Comparison of ENCODE assay signal across 8 mouse cellular contexts in the genomic region with DNA sequence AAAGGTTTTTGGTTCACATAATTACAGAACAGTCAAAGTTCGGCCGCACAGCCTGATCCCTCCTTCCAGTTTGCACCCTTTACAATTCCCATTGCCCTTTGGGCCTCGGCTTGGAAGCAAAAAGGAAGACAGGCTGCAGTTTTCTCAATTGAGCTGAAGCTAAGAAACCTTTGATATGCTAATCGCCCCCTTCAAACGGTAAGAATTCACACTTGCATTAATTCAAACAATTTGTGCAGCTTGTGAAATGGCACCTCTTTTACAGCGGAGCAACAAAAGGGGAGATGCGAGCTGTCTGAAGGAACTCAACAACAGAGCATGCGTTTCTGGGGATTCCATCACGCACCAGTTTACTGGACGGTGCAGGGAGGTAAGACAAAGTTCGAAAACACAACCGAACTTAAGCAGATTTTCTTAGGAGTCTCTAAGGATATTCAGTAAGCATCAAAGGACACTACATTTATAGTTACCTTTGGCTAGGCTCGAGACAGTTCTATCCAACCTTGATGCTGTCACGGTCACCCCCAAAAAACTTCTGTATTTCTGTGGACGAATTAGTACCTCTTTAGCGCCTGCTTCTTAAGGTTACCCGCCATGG. TPM values are rescaled to one million over a fixed set of nuclear protein-coding genes. Genes with fewer than 3 reads are reported as not detected.
A peak's percentile ranks its signal among the peaks of the same experiment; 100 is the strongest.
DNase-seq lines count a peak whose midpoint lies in the region; ATAC-seq and TF ChIP-seq lines count a peak whose summit lies in the region.

No protein-coding gene starts in this region.

- H3K79me2 ChIP-seq in myocyte (ENCODE audit: control insufficient read depth, insufficient read depth) = peaks cover 61% of the 10 kb centered on the region

- peak overlapping the region; percentile 91 for H3K4me3 ChIP-seq in embryonic facial prominence, embryonic 12.5 days
- H3K4me3 ChIP-seq in kidney, embryonic 15.5 days (replicated peaks) = peak overlapping the region; percentile 95
- H3K4me3 ChIP-seq in myocyte = peak overlapping the region; percentile 85

- peak overlapping the region; percentile 99 for H3K9ac ChIP-seq in embryonic facial prominence, embryonic 12.5 days
- H3K9ac ChIP-seq in kidney, embryonic 15.5 days = peak overlapping the region; percentile 94

- no peaks in the 10 kb centered on the region for H3K9me3 ChIP-seq in embryonic facial prominence, embryonic 12.5 days
- no peaks in the 10 kb centered on the region for H3K9me3 ChIP-seq in kidney, embryonic 15.5 days (replicated peaks)

- no peak for ATAC-seq in embryonic facial prominence, embryonic 12.5 days (ENCODE audit: insufficient number of reproducible peaks, insufficient read depth, low FRiP score, low TSS enrichment)
- no peak for ATAC-seq in kidney, embryonic 15.5 days (replicated peaks; ENCODE audit: low FRiP score)
- ATAC-seq in megakaryocyte progenitor cell, adult 5-6 weeks (replicated peaks; ENCODE audit: poor library complexity) = no peak

- WGBS in embryonic facial prominence, embryonic 12.5 days = 1% methylated on average over 17 of the region's 17 CpGs
- WGBS in kidney, embryonic 15.5 days = 4% methylated on average over 17 of the region's 17 CpGs

- H3K27me3 ChIP-seq in embryonic facial prominence, embryonic 12.5 days = no peaks in the 10 kb centered on the region
- H3K27me3 ChIP-seq in kidney, embryonic 15.5 days = no peaks in the 10 kb centered on the region
- H3K27me3 ChIP-seq in myocyte (ENCODE audit: control insufficient read depth, insufficient read depth, insufficient read length) = no peaks in the 10 kb centered on the region

- H3K36me3 ChIP-seq in embryonic facial prominence, embryonic 12.5 days = no peaks in the 10 kb centered on the region
- no peaks in the 10 kb centered on the region for H3K36me3 ChIP-seq in kidney, embryonic 15.5 days
- H3K36me3 ChIP-seq in myocyte (ENCODE audit: control insufficient read depth, insufficient read depth) = no peaks in the 10 kb centered on the region

- H3K27ac ChIP-seq in embryonic facial prominence, embryonic 12.5 days = peak overlapping the region; percentile 100
- H3K27ac ChIP-seq in kidney, embryonic 15.5 days = peak overlapping the region; percentile 100

- peaks cover 42% of the 10 kb centered on the region for H3K4me1 ChIP-seq in embryonic facial prominence, embryonic 12.5 days
- H3K4me1 ChIP-seq in kidney, embryonic 15.5 days = peaks cover 44% of the 10 kb centered on the region

- DNase-seq in kidney, adult 9 months = peak; percentile 42
- DNase-seq in kidney, adult 18-20 months = no peak
- no peak for DNase-seq in urinary bladder, postnatal 36 days (ENCODE audit: low spot score in 2 of 2)
- no peak for DNase-seq in right cerebral cortex, postnatal 36 days (ENCODE audit: low spot score in 2 of 2)

- H3ac ChIP-seq in myocyte (ENCODE audit: control insufficient read depth, insufficient read length) = no peak overlapping the region

- no peak for TF ChIP-seq POLR2A in myocyte (IDR thresholded peaks at IDR 0.05; ENCODE audit: insufficient read length, low read depth)

- peak overlapping the region; percentile 68 for H3K4me2 ChIP-seq in embryonic facial prominence, embryonic 12.5 days (replicated peaks)
- peak overlapping the region; percentile 80 for H3K4me2 ChIP-seq in kidney, embryonic 15.5 days
- peak overlapping the region; percentile 52 for H3K4me2 ChIP-seq in myocyte (ENCODE audit: low read depth)

TF ChIP-seq in myocyte, 11 proteins besides CTCF, POLR2A, EP300 and RAD21:
- TF ChIP-seq SRF (IDR thresholded peaks at IDR 0.05; ENCODE audit: control insufficient read depth, insufficient read length, low read depth) (no peak), USF1 (IDR thresholded peaks at IDR 0.05; ENCODE audit: low read depth) (no peak), MYOG (IDR thresholded peaks at IDR 0.05; ENCODE audit: control insufficient read depth in 1 of 3, insufficient read depth in 1 of 3, insufficient read length in 2 of 3, low read depth in 2 of 3) (no peak), REST (IDR thresholded peaks at IDR 0.05; ENCODE audit: insufficient read depth, insufficient read length) (no peak), CEBPB (IDR thresholded peaks at IDR 0.05; ENCODE audit: insufficient read depth, poor library complexity, severe bottlenecking) (no peak), TCF12 (IDR thresholded peaks at IDR 0.05; ENCODE audit: insufficient read depth, poor library complexity, severe bottlenecking) (no peak), TCF3 (IDR thresholded peaks at IDR 0.05; ENCODE audit: insufficient read length, low read depth) (no peak), MAX (IDR thresholded peaks at IDR 0.05; ENCODE audit: low read depth) (no peak), POLR2AphosphoS2 (IDR thresholded peaks at IDR 0.05; ENCODE audit: insufficient read length, low read depth) (no peak)
TF ChIP-seq in myocyte: peak in this region for 0.

RNA-seq across cellular contexts. Expression of a gene that starts 4.0 kb away (rescaled TPM):
- 134 and 141 TPM in 2 replicates for polyA plus RNA-seq in embryonic facial prominence, embryonic 12.5 days (2016; fragmentation: Nextera tagmentation; extraction: Ambion mirVana)
- polyA plus RNA-seq in kidney, embryonic 15.5 days (2015; fragmentation: Nextera tagmentation; extraction: Ambion mirVana) = 62.1 and 64.6 TPM in 2 replicates
- polyA plus RNA-seq in myocyte (2012; fragmentation: generic; extraction: Trizol) = 11.7 TPM
- total RNA-seq in megakaryocyte progenitor cell, adult 5-6 weeks (2015) = 9.0 and 15.0 TPM in 2 replicates
- total RNA-seq in megakaryocyte progenitor cell, adult 5-6 weeks (2017) = 4.2 and 7.1 TPM in 2 replicates
